Mouse (Mus musculus) neural tube, embryonic 11.5 days (tissue): ENCODE data around the gene Gm34653. TPM values are rescaled to one million over a fixed set of nuclear protein-coding genes. Genes with fewer than 3 reads are reported as not detected.

Experiments used
- ATAC-seq: fragments of 200-750 bp; cut with Nextera tagmentation; 2 replicates; pipeline ENCODE4 v1.8.0; 2017; ENCODE audit warnings: moderate number of reproducible peaks, mild to moderate bottlenecking, moderate TSS enrichment, moderate library complexity; ENCODE audit not compliant: insufficient read depth, low FRiP score, low TSS enrichment
- DNase-seq: peaks from one replicate; pipeline ENCODE4 v3.0.0-alpha.2; 2015; ENCODE audit warnings: low spot score
- H3K27ac ChIP-seq: fragments of 300-500 bp; sonication (generic); 2 replicates; pipeline ENCODE4 v1.5.1; 2014; ENCODE audit warnings: low read depth, mild to moderate bottlenecking, low read length
- H3K27me3 ChIP-seq: fragments of 300-500 bp; sonication (generic); 2 replicates; pipeline ENCODE4 v1.6.1; 2014; ENCODE audit warnings: mild to moderate bottlenecking, low read length, mixed read lengths; ENCODE audit not compliant: control insufficient read depth, insufficient read depth
- H3K36me3 ChIP-seq: fragments of 300-500 bp; sonication (generic); 2 replicates; pipeline ENCODE4 v1.6.1; 2014; ENCODE audit warnings: mild to moderate bottlenecking, low read length, moderate library complexity, mixed read lengths; ENCODE audit not compliant: control insufficient read depth, insufficient read depth
- H3K4me1 ChIP-seq: fragments of 300-500 bp; sonication (generic); 2 replicates; pipeline ENCODE4 v1.6.1; 2014; ENCODE audit warnings: low read length, mixed read lengths; ENCODE audit not compliant: control insufficient read depth, insufficient read depth
- H3K4me2 ChIP-seq: fragments of 300-500 bp; sonication (generic); 2 replicates; pipeline ENCODE4 v1.6.1; 2014; ENCODE audit warnings: low read depth, mild to moderate bottlenecking, moderate library complexity
- H3K4me3 ChIP-seq: fragments of 300-500 bp; sonication (generic); 2 replicates; pipeline ENCODE4 v1.5.1; 2014; ENCODE audit warnings: low read depth, low read length
- H3K9ac ChIP-seq: fragments of 300-500 bp; sonication (generic); 2 replicates; pipeline ENCODE4 v1.6.1; 2014; ENCODE audit warnings: mild to moderate bottlenecking, low read length
- H3K9me3 ChIP-seq: fragments of 300-500 bp; sonication (generic); 2 replicates; pipeline ENCODE4 v1.6.1; 2016; ENCODE audit warnings: low read length; ENCODE audit not compliant: control insufficient read depth
- WGBS: fragments of 180-500 bp; shearing (Covaris S2); extraction: QIAGEN DNeasy Blood & Tissue Kit; methylation state at CpG from one replicate; pipeline ENCODE4 v1.1.7; 2014; 5-methylcytosine and 5-hydroxymethylcytosine counted together
- polyA plus RNA-seq: library from polyadenylated mRNA; unstranded; fragments of >200 nt; fragmentation: Nextera tagmentation; extraction: Ambion mirVana; gene quantifications from 2 replicates; pipeline ENCODE4 v1.2.1, GENCODE M21; 2014

The Gm34653 gene
- polyA plus RNA-seq, 1 experiment from 2014 or later = not detected

DNA sequence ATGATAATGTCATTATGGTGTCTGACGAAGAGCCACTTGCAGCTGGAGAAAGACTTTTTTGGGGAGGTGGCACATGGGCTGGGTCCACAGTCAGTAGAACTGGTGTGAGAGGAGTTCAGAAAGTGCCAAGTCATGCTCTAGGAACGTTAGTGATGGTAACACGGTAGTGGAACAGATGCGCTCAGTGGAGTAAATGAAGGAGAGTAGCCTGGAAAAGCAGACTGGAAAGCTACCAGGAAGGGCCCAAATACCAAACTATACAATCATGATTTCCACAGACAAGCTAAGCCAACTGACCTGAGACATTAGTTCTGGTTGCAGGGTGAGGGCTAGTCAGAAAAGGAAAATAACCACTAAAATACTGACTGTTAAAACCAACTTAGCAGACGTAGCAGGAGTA is 36.9 kb downstream of the Gm34653 start:
- peaks cover 5% of the 10 kb centered on the region; the same call in 1 of the 2 replicates for H3K27me3 ChIP-seq
- no peak for DNase-seq
- peaks cover 13% of the 10 kb centered on the region for H3K4me1 ChIP-seq
- WGBS = 46% methylated on average over 5 of the region's 5 CpGs
- H3K9ac ChIP-seq = 0 out of 2 replicates have a peak overlapping the region, but pooled peaks have one; percentile 30
- H3K9me3 ChIP-seq = no peaks in the 10 kb centered on the region
- peak overlapping the region; percentile 62 for H3K4me3 ChIP-seq
- peaks cover 3% of the 10 kb centered on the region for H3K36me3 ChIP-seq
- H3K4me2 ChIP-seq = peak overlapping the region; percentile 51
- H3K27ac ChIP-seq = no peak overlapping the region
- no peak for ATAC-seq

DNA sequence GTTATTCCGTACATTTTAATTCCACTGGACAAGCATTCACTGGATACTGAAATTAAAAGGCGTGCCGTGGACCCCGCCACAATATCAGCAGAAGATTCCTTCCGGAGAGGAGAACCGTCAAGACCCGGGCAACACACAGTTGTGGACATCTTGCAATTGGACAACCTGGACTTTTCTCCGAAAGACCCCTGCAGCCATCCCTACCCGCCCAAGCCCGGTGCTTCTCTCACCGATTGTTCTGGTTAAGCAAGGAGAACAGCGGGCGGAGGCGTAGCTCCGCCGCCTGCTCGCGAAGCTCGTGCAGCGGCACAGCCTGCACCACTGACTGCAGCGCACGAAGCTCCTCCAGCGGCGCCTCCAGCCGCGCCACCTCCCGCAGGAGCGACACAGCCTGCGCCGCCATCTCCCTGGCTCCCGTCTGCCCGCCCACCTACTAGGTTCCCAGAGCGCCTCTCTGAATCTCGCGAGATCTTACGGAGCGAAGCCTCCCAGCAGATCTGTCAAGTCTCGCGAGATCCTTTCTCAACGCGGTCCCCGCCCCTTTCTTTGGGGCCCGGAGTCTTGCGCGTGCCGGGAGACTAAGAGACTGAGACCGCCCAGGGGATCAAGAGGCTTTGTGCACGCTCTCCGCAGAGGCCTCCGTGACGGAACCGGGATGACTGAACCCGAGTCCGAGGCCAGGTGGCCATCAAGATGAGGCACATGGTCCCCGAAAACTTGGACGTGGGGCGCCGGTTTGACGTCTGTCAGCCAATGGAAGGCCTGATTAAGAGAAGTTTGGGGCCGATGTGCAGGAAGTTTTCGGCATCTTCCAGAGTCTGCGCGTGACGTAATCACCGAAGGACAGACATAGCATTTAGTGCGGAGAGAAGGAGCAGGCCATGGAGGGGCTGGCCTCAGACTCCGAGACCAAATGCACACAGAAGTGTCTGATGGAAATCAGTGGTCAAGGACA is 38.0 kb downstream of the Gm34653 start:
- Histone ChIP-seq H3K27me3 (peaks cover 9% of the 10 kb centered on the region), H3K36me3 (no peaks in the 10 kb centered on the region), H3K9me3 (no peaks in the 10 kb centered on the region), H3K27ac (peak overlapping the region; percentile 60), H3K9ac (peak overlapping the region; percentile 75), H3K4me2 (peak overlapping the region; percentile 62), H3K4me3 (peak overlapping the region; percentile 62), H3K4me1 (peaks cover 13% of the 10 kb centered on the region)
- WGBS = under 1% methylated on average over 67 of the region's 67 CpGs
- ATAC-seq = peak; percentile 96
- peak; percentile 98 for DNase-seq

GRCm38 (mm10) chr2:34874271-34874670 is 41.5 kb downstream of the Gm34653 start, which contains the start of gene Cutal:
Cutal (plus strand) TSS chr2:34874396.
- no peak within 1 kb of the TSS; the same call in 1 of the 2 replicates for H3K4me3 ChIP-seq
- peak within 1 kb of the TSS; percentile 15; the same call in 1 of the 2 replicates for H3K4me2 ChIP-seq
- DNase-seq (peak; percentile 9), ATAC-seq (no peak)
- H3K9ac ChIP-seq = no peak within 1 kb of the TSS
- H3K27me3 ChIP-seq = peaks cover 9% of the 10 kb centered on the region
- no peak within 1 kb of the TSS for H3K27ac ChIP-seq
- H3K36me3 ChIP-seq = no peaks in the 10 kb centered on the region
- peaks cover 9% of the 10 kb centered on the region for H3K4me1 ChIP-seq
- 4% methylated on average over 14 of the region's 14 CpGs for WGBS
- H3K9me3 ChIP-seq = no peaks in the 10 kb centered on the region

DNA sequence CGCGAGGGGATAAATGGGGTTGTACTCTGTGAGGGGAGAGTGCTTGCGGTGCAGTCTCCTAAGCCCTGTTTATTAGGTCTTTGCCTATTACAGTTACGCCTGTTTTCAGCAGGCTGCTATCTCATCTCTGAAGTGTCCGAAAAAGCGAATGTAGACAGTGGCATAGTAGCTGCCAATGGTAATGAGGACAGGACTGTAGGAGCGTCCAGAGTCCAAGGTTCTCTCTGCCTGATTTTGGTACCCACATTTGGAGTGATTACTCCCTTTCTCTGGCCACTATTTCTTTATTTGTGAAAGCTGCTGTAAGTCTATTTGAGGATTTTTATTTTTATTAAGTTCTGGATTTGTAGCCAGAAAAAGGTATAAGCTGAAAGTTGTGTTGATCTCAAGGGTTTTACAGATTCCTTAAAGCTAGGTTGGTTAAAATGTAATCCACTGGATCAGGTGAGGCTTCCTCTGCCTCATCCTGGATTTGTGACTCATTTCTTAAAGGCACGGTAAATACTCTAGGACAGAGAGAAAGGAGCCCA is 42.1 kb downstream of the Gm34653 start, which contains the start of gene Psmd5:
Gene Psmd5, minus strand, starts transcription at position 153 of the 530 bp plus-strand sequence.
- peak within 1 kb of the TSS; percentile 15; the same call in 1 of the 2 replicates for H3K4me2 ChIP-seq
- ATAC-seq (no peak), DNase-seq (no peak)
- H3K4me3 ChIP-seq = no peak within 1 kb of the TSS; the same call in 1 of the 2 replicates
- H3K27me3 ChIP-seq = peaks cover 9% of the 10 kb centered on the region
- peaks cover 4% of the 10 kb centered on the region for H3K4me1 ChIP-seq
- no peak within 1 kb of the TSS for H3K9ac ChIP-seq
- 14% methylated on average over 8 of the region's 8 CpGs for WGBS
- no peaks in the 10 kb centered on the region for H3K9me3 ChIP-seq
- no peaks in the 10 kb centered on the region for H3K36me3 ChIP-seq
- H3K27ac ChIP-seq = no peak within 1 kb of the TSS

- H3K9me3 ChIP-seq = no peaks in the 10 kb centered on the region
- no peak overlapping the region for H3K4me3 ChIP-seq
- no peak for ATAC-seq
- no peak overlapping the region for H3K4me2 ChIP-seq
- H3K27me3 ChIP-seq = peaks cover 1% of the 10 kb centered on the region
- WGBS = 88% methylated on average over 10 of the region's 10 CpGs
- no peaks in the 10 kb centered on the region for H3K4me1 ChIP-seq
- no peak overlapping the region for H3K9ac ChIP-seq
- no peaks in the 10 kb centered on the region for H3K36me3 ChIP-seq
- no peak overlapping the region for H3K27ac ChIP-seq
- DNase-seq = no peak
These were observed 47.2 kb downstream of the Gm34653 start for GRCm38 (mm10) chr2:34880054-34880453.

- Histone ChIP-seq H3K27ac (no peak overlapping the region), H3K4me2 (no peak overlapping the region), H3K4me3 (no peak overlapping the region), H3K4me1 (no peaks in the 10 kb centered on the region), H3K36me3 (no peaks in the 10 kb centered on the region), H3K9me3 (no peaks in the 10 kb centered on the region), H3K9ac (no peak overlapping the region), H3K27me3 (no peaks in the 10 kb centered on the region)
- no peak for ATAC-seq
- no peak for DNase-seq
- 95% methylated on average over 2 of the region's 2 CpGs for WGBS
These were observed 50.0 kb downstream of the Gm34653 start for GRCm38 (mm10) chr2:34882757-34883156.

- Histone ChIP-seq H3K4me1 (no peaks in the 10 kb centered on the region), H3K36me3 (no peaks in the 10 kb centered on the region), H3K4me3 (no peak overlapping the region), H3K9ac (no peak overlapping the region), H3K9me3 (no peaks in the 10 kb centered on the region), H3K4me2 (no peak overlapping the region), H3K27me3 (no peaks in the 10 kb centered on the region), H3K27ac (no peak overlapping the region)
- ATAC-seq (no peak), DNase-seq (no peak)
- 64% methylated on average over 5 of the region's 5 CpGs for whole genome bisulfite sequencing
These were observed 50.4 kb downstream of the Gm34653 start for GRCm38 (mm10) chr2:34883190-34883589.

GRCm38 (mm10) chr2:34884186-34884585 is 51.4 kb downstream of the Gm34653 start:
- 82% methylated on average over 2 of the region's 2 CpGs for WGBS
- H3K4me3 ChIP-seq = no peak overlapping the region
- H3K9me3 ChIP-seq = no peaks in the 10 kb centered on the region
- ATAC-seq (no peak), DNase-seq (no peak)
- no peaks in the 10 kb centered on the region for H3K36me3 ChIP-seq
- H3K9ac ChIP-seq = no peak overlapping the region
- H3K4me1 ChIP-seq = no peaks in the 10 kb centered on the region
- no peak overlapping the region for H3K27ac ChIP-seq
- no peaks in the 10 kb centered on the region for H3K27me3 ChIP-seq
- H3K4me2 ChIP-seq = no peak overlapping the region
